Mouse (Mus musculus) erythroblast, adult 5-6 weeks (primary cell): ENCODE measurements around the gene Creb1. TPM values are rescaled to one million over a fixed set of nuclear protein-coding genes. Genes with fewer than 3 reads are reported as not detected.
"Not testable (repeated sequence)": the region's sequence is repeated elsewhere in the genome, so short reads cannot be mapped to it uniquely, and the experiment has no call there.

Experiments used
- ATAC-seq: replicated peaks from 2 replicates; pipeline ENCODE4 v1.8.0; 2016; ENCODE audit warnings: moderate number of reproducible peaks, mild to moderate bottlenecking, moderate TSS enrichment, inconsistent platforms; ENCODE audit not compliant: poor library complexity, low FRiP score, severe bottlenecking
- total RNA-seq, 2 experiments: library from RNA; stranded (forward) in 1 of 2; stranded (reverse) in 1 of 2; fragments of 150-400 nt in 1 of 2; fragments of 200-764, 138-1000 nt in 1 of 2; gene quantifications; 2 replicates each; pipeline versions ENCODE4 v1.2.3 to v1.2.4; 2015 to 2017; ENCODE audit warnings: low replicate concordance in 2 of 2

Gene Creb1
- total RNA-seq, 2 experiments from 2014 or later = 18.1 to 20.6 TPM

GRCm38 (mm10) chr1:64533471-64534443 is 1.3 kb downstream of the Creb1 start:
- peak; percentile 31; the same call in 1 of the 2 replicates for ATAC-seq

GRCm38 (mm10) chr1:64538837-64539367 is 6.5 kb downstream of the Creb1 start:
- ATAC-seq = no peak

- 0 out of 2 replicates have a peak, but pooled peaks have one; percentile 60 for ATAC-seq
Measured at GRCm38 (mm10) chr1:64543750-64544149, 11.3 kb downstream of the Creb1 start.

GRCm38 (mm10) chr1:64546070-64546469 is 13.6 kb downstream of the Creb1 start:
- ATAC-seq = no peak

GRCm38 (mm10) chr1:64549380-64549779 is 16.9 kb downstream of the Creb1 start:
- no peak for ATAC-seq

- ATAC-seq = no peak
Measured at GRCm38 (mm10) chr1:64551908-64552307, 19.5 kb downstream of the Creb1 start.

GRCm38 (mm10) chr1:64560105-64560504 is 27.7 kb downstream of the Creb1 start:
- no peak for ATAC-seq

- ATAC-seq = no peak
Measured at GRCm38 (mm10) chr1:64568206-64568605, 35.8 kb downstream of the Creb1 start.

- no peak for ATAC-seq
Measured at GRCm38 (mm10) chr1:64576022-64576421, 43.6 kb downstream of the Creb1 start.

- no peak for ATAC-seq
Measured at GRCm38 (mm10) chr1:64576732-64577131, 44.3 kb downstream of the Creb1 start.

GRCm38 (mm10) chr1:64577911-64578310 is 45.5 kb downstream of the Creb1 start:
- not testable (repeated sequence) for ATAC-seq

- ATAC-seq = no peak
Measured at GRCm38 (mm10) chr1:64578801-64579200, 46.4 kb downstream of the Creb1 start.

GRCm38 (mm10) chr1:64598926-64599325 is 66.5 kb downstream of the Creb1 start:
- ATAC-seq = no peak

- no peak for ATAC-seq
Measured at GRCm38 (mm10) chr1:64600413-64601077, 68.1 kb downstream of the Creb1 start.

GRCm38 (mm10) chr1:64601242-64601842 is 68.9 kb downstream of the Creb1 start:
- no peak for ATAC-seq

- no peak for ATAC-seq
Measured at GRCm38 (mm10) chr1:64603381-64603780, 70.9 kb downstream of the Creb1 start.

- peak; percentile 83 for ATAC-seq
Measured at GRCm38 (mm10) chr1:64609145-64609544, 76.7 kb downstream of the Creb1 start.

GRCm38 (mm10) chr1:64609976-64610375 is 77.5 kb downstream of the Creb1 start:
- no peak for ATAC-seq

- no peak for ATAC-seq
Measured at GRCm38 (mm10) chr1:64614311-64614710, 81.9 kb downstream of the Creb1 start.

- ATAC-seq = no peak
Measured at GRCm38 (mm10) chr1:64614801-64615345, 82.4 kb downstream of the Creb1 start.
